Mouse (Mus musculus) neural tube, embryonic 13.5 days (tissue): ENCODE results near the gene Gm44596. TPM values are rescaled to one million over a fixed set of nuclear protein-coding genes. Genes with fewer than 3 reads are reported as not detected.

ENCODE experiments used
- ATAC-seq: fragments of 200-750 bp; cut with Nextera tagmentation; 2 replicates; pipeline ENCODE4 v1.8.0; 2017; ENCODE audit warnings: low read depth, mild to moderate bottlenecking, moderate TSS enrichment, moderate library complexity
- H3K27ac ChIP-seq: fragments of 300-500 bp; sonication (generic); replicated peaks from 2 replicates; pipeline ENCODE4 v1.5.1; 2015; ENCODE audit warnings: moderate library complexity, mild to moderate bottlenecking, inconsistent platforms
- H3K27me3 ChIP-seq: fragments of 300-500 bp; sonication (generic); 2 replicates; pipeline ENCODE4 v1.6.1; 2015; ENCODE audit warnings: mild to moderate bottlenecking, inconsistent platforms
- H3K36me3 ChIP-seq: fragments of 300-500 bp; sonication (generic); 2 replicates; pipeline ENCODE4 v1.6.1; 2015; ENCODE audit warnings: mild to moderate bottlenecking, inconsistent platforms
- H3K4me1 ChIP-seq: fragments of 300-500 bp; sonication (generic); replicated peaks from 2 replicates; pipeline ENCODE4 v1.6.1; 2015; ENCODE audit warnings: inconsistent platforms
- H3K4me2 ChIP-seq: fragments of 300-500 bp; sonication (generic); 2 replicates; pipeline ENCODE4 v1.6.1; 2015; ENCODE audit warnings: inconsistent platforms, mild to moderate bottlenecking, moderate library complexity
- H3K4me3 ChIP-seq: fragments of 300-500 bp; sonication (generic); 2 replicates; pipeline ENCODE4 v1.5.1; 2015; ENCODE audit warnings: mild to moderate bottlenecking, inconsistent platforms
- H3K9ac ChIP-seq: fragments of 300-500 bp; sonication (generic); 2 replicates; pipeline ENCODE4 v1.6.1; 2015; ENCODE audit warnings: moderate library complexity, mild to moderate bottlenecking, inconsistent platforms
- H3K9me3 ChIP-seq: fragments of 300-500 bp; sonication (generic); 2 replicates; pipeline ENCODE4 v1.6.1; 2016; ENCODE audit warnings: inconsistent platforms
- WGBS: fragments of 180-500 bp; shearing (Covaris S2); methylation state at CpG from one replicate; pipeline ENCODE4 v1.1.7; 2015; 5-methylcytosine and 5-hydroxymethylcytosine counted together
- polyA plus RNA-seq: library from polyadenylated mRNA; unstranded; fragments of >200 nt; fragmentation: Nextera tagmentation; extraction: Ambion mirVana; gene quantifications from 2 replicates; pipeline ENCODE4 v1.2.1, GENCODE M21; 2015

Gene Gm44596
- polyA plus RNA-seq: not detected in 2 replicates

GRCm38 (mm10) chr6:128375192-128375591 is at the start of gene Gm44596, which contains the start of gene Tex52:
Gene Gm44596, plus strand, starts transcription at chr6:128375503.
Gene Tex52, plus strand, starts transcription at chr6:128375456.
- Histone ChIP-seq H3K9ac (0 out of 2 replicates have a peak within 1 kb of the TSS, but pooled peaks have one; percentile 12), H3K36me3 (peaks cover 38% of the 10 kb centered on the region), H3K4me2 (no peak within 1 kb of the TSS), H3K4me3 (no peak within 1 kb of the TSS), H3K4me1 (peaks cover 7% of the 10 kb centered on the region; the same call in 1 of the 2 replicates), H3K27me3 (no peaks in the 10 kb centered on the region), H3K9me3 (no peaks in the 10 kb centered on the region), H3K27ac (0 out of 2 replicates have a peak within 1 kb of the TSS, but pooled peaks have one; percentile 23)
- 27% methylated on average over 6 of the region's 6 CpGs for WGBS
- peak; percentile 69 for ATAC-seq

GRCm38 (mm10) chr6:128334397-128335124 is 40.7 kb upstream of the Gm44596 start:
- peaks cover 57% of the 10 kb centered on the region for H3K36me3 ChIP-seq
- H3K4me2 ChIP-seq: no peak overlapping the region
- peaks cover 23% of the 10 kb centered on the region for H3K4me1 ChIP-seq
- no peak overlapping the region for H3K9ac ChIP-seq
- H3K27me3 ChIP-seq: no peaks in the 10 kb centered on the region
- WGBS: 25% methylated on average over 12 of the region's 12 CpGs
- H3K4me3 ChIP-seq: no peak overlapping the region
- H3K27ac ChIP-seq: no peak overlapping the region
- peaks cover 11% of the 10 kb centered on the region; the same call in 1 of the 2 replicates for H3K9me3 ChIP-seq
- ATAC-seq: peak; percentile 84

DNA sequence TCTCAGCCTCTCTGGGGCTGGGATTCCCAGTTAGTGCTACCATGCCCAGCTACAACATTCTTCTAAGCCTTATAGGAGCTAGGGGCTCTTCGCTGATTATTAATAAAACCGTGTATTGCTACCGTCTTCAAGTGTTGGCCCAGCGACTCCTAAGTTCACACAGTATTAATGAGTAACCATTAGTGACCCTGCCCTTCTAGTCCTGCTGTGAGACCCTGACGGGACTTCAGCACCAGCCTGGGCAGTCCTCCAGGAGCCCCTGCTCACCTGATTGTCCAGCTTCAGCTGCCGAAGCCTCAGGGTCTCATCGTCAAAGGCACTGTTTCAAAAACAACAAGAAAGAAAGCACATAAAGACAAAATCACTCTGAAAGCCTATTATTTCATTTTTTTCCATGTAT is 37.8 kb upstream of the Gm44596 start:
- Histone ChIP-seq H3K9ac (no peak overlapping the region), H3K9me3 (no peaks in the 10 kb centered on the region), H3K4me2 (no peak overlapping the region), H3K4me1 (peaks cover 27% of the 10 kb centered on the region), H3K36me3 (peaks cover 40% of the 10 kb centered on the region), H3K27me3 (no peaks in the 10 kb centered on the region), H3K27ac (no peak overlapping the region), H3K4me3 (no peak overlapping the region)
- 69% methylated on average over 7 of the region's 7 CpGs for WGBS
- no peak for ATAC-seq

DNA sequence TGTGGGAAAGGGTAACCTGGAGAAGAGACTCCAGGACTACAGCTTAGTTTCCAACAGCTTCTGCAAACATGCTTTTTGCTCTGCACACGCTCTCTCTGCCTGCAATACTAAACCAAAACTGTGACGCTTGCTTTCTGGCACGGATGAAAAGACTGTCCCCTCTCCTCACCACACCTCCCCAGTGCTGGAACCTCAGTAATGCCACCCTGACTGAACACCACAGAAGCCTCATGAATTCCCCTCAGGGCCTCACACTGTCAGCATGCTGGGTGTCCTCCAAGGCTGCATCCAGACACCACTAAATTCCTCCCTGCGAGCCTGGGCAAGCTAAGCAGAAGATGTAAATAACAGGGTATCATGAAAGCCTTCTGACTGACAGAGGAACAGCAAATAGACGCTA is 36.4 kb upstream of the Gm44596 start:
- H3K4me1 ChIP-seq: peaks cover 27% of the 10 kb centered on the region
- H3K4me3 ChIP-seq: no peak overlapping the region
- peaks cover 36% of the 10 kb centered on the region for H3K36me3 ChIP-seq
- H3K9me3 ChIP-seq: no peaks in the 10 kb centered on the region
- 0 out of 2 replicates have a peak overlapping the region, but pooled peaks have one; percentile 24 for H3K27ac ChIP-seq
- no peak overlapping the region for H3K4me2 ChIP-seq
- no peak overlapping the region for H3K9ac ChIP-seq
- H3K27me3 ChIP-seq: no peaks in the 10 kb centered on the region
- ATAC-seq: 0 out of 2 replicates have a peak, but pooled peaks have one; percentile 17
- WGBS: 43% methylated on average over 5 of the region's 5 CpGs

- 95% methylated on average over 11 of the region's 11 CpGs for WGBS
- H3K9ac ChIP-seq: no peak overlapping the region
- no peak overlapping the region for H3K4me3 ChIP-seq
- H3K36me3 ChIP-seq: peaks cover 21% of the 10 kb centered on the region
- H3K4me2 ChIP-seq: no peak overlapping the region
- H3K9me3 ChIP-seq: no peaks in the 10 kb centered on the region
- ATAC-seq: no peak
- H3K4me1 ChIP-seq: peaks cover 28% of the 10 kb centered on the region
- H3K27me3 ChIP-seq: no peaks in the 10 kb centered on the region
- H3K27ac ChIP-seq: no peak overlapping the region
These were observed 33.2 kb upstream of the Gm44596 start for GRCm38 (mm10) chr6:128341956-128342723.

- Histone ChIP-seq H3K9ac (no peak overlapping the region), H3K27ac (no peak overlapping the region), H3K27me3 (no peaks in the 10 kb centered on the region), H3K9me3 (no peaks in the 10 kb centered on the region), H3K4me1 (peaks cover 28% of the 10 kb centered on the region), H3K36me3 (peaks cover 22% of the 10 kb centered on the region), H3K4me2 (no peak overlapping the region), H3K4me3 (no peak overlapping the region)
- WGBS: 95% methylated on average over 10 of the region's 10 CpGs
- no peak for ATAC-seq
These were observed 29.7 kb upstream of the Gm44596 start for GRCm38 (mm10) chr6:128345623-128346022.

DNA sequence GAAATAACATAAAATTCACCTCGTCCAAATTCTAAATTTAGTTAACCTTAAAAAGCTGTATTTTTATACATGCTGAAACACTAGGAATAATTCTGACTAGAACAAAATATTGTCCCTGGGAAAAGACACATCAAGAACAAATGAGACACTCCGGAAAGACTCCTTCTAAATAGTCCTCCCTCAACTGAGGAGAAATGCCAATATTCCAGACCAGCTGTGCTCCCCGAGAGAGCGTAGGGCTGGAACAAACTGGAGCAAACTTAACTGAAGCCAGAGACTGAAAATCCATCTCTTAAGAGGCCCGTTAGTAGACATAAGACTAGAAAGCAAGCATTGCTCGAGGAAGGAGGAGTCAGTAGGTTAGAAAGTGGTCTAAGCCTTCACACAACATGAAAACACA is 28.5 kb upstream of the Gm44596 start:
- Histone ChIP-seq H3K4me1 (peaks cover 28% of the 10 kb centered on the region), H3K4me2 (no peak overlapping the region), H3K9ac (no peak overlapping the region), H3K27me3 (no peaks in the 10 kb centered on the region), H3K27ac (no peak overlapping the region), H3K36me3 (peaks cover 27% of the 10 kb centered on the region), H3K4me3 (no peak overlapping the region), H3K9me3 (no peaks in the 10 kb centered on the region)
- no peak for ATAC-seq
- 85% methylated on average over 6 of the region's 6 CpGs for WGBS

GRCm38 (mm10) chr6:128349711-128350110 is 25.6 kb upstream of the Gm44596 start:
- H3K27me3 ChIP-seq: no peaks in the 10 kb centered on the region
- peaks cover 36% of the 10 kb centered on the region for H3K4me1 ChIP-seq
- H3K27ac ChIP-seq: peak overlapping the region; percentile 61
- no peak overlapping the region for H3K9ac ChIP-seq
- WGBS: 34% methylated on average over 7 of the region's 7 CpGs
- H3K4me3 ChIP-seq: no peak overlapping the region
- no peak overlapping the region for H3K4me2 ChIP-seq
- no peaks in the 10 kb centered on the region for H3K9me3 ChIP-seq
- peaks cover 16% of the 10 kb centered on the region for H3K36me3 ChIP-seq
- ATAC-seq: no peak; the same call in 1 of the 2 replicates

DNA sequence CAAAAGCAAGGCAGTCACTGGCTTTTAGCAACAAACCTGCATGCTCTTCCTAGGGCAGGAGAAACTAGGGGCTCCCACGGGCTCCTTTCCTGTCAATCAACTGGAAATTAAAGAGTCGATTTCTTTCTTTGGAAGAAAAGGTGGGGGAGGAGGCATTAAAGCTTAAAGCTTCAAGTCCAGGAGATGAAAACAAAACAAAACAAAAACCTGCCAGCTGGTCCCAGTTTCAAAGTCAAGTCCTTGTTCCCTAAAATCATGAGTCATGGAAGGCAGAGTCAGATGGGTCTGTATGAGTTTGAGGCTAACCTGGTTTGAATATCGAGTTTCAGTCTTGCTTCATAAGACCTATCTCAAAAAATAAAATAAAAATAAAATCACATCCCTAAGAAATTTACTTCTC is 21.2 kb upstream of the Gm44596 start:
- Histone ChIP-seq H3K27ac (no peak overlapping the region), H3K27me3 (no peaks in the 10 kb centered on the region), H3K4me1 (peaks cover 31% of the 10 kb centered on the region), H3K9ac (no peak overlapping the region), H3K36me3 (peaks cover 32% of the 10 kb centered on the region), H3K9me3 (no peaks in the 10 kb centered on the region), H3K4me3 (peak overlapping the region; percentile 73; the same call in 1 of the 2 replicates), H3K4me2 (peak overlapping the region; percentile 73)
- 75% methylated on average over 3 of the region's 3 CpGs for WGBS
- ATAC-seq: no peak

- WGBS: under 1% methylated on average over 28 of the region's 28 CpGs
- Histone ChIP-seq H3K9ac (peak overlapping the region; percentile 88), H3K4me2 (peak overlapping the region; percentile 73), H3K27ac (peak overlapping the region; percentile 92), H3K9me3 (no peaks in the 10 kb centered on the region), H3K27me3 (no peaks in the 10 kb centered on the region), H3K4me1 (peaks cover 31% of the 10 kb centered on the region), H3K4me3 (peak overlapping the region; percentile 73), H3K36me3 (peaks cover 32% of the 10 kb centered on the region)
- peak; percentile 77 for ATAC-seq
These were observed 20.1 kb upstream of the Gm44596 start for GRCm38 (mm10) chr6:128355201-128355681.

DNA sequence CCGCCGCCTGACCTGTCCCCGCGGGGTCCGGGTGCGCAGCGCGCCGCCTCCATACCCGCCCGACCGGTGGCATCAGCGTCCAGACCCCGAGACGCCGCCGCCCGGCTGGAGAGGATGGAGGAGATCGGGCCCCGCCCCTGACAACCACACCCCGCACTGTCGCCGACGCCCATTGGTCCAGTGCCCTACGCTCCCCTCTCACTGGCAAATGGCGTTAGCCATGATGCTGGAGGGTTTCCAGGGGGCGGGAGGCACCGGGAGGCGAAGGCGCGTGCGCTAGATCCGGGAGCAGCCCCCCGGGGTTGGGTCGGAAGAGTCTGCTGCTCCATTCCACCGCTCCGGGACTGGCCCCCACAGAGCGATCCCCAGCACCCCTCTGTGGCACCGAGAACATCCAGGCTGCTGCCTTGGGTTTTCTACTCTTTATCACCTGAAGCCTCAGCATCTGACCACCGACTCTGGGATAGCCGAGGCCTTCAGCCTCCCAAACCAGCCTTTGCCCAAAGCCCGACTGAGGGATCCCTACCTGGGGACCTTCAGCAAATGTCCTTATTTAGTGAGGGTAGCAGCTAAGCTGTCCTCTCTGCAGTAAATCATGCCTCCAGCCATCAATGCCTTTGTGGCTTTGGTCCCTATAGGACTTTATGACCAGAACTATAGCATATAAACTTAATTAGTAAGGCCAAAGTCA is 19.4 kb upstream of the Gm44596 start, which contains the start of gene Tulp3:
Tulp3 (minus strand) TSS at position 126 of the 691 bp plus-strand sequence.
- Histone ChIP-seq H3K9me3 (no peaks in the 10 kb centered on the region), H3K4me3 (peak within 1 kb of the TSS; percentile 73), H3K9ac (peak within 1 kb of the TSS; percentile 88), H3K4me2 (peak within 1 kb of the TSS; percentile 73), H3K4me1 (peaks cover 37% of the 10 kb centered on the region), H3K27ac (peak within 1 kb of the TSS; percentile 92), H3K27me3 (no peaks in the 10 kb centered on the region), H3K36me3 (peaks cover 25% of the 10 kb centered on the region)
- under 1% methylated on average over 42 of the region's 42 CpGs for WGBS
- ATAC-seq: peak; percentile 99
